In the genomic region with DNA sequence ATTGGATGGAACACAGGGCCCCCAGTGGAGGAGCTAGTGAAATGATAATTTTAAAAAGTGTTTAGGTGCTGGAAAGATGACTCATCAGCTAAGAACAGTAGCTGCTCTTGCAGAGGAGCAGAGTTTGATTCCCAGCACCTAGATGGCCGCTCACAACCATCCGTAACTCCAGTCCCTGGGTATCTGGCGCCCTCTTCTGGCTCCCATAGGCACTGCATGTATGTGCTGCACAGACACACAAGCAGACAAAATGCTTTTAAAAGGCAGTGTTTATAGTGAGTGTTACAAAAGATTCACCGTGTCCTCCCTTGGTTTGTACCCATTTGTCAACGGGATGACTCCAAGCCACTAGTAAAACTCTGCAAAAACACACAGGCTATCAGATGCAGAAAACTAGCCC, we compare ENCODE assay signal across 16 mouse cellular contexts.
DNase-seq lines count a peak whose midpoint lies in the region; ATAC-seq and TF ChIP-seq lines count a peak whose summit lies in the region.
"Had no signal": no experiment of that assay in that cellular context is flagged by ENCODE, and none has a peak within 500 bp of the region (broad histone marks: within the 10 kb centered on the region; RNA-seq: fewer than 3 reads in every experiment).

No protein-coding gene starts in this region.

- no peaks in the 10 kb centered on the region for H3K79me2 ChIP-seq in MEL (ENCODE audit: control insufficient read depth, insufficient read depth, low read length, poor library complexity)

- no peak overlapping the region for H3K4me2 ChIP-seq in hindbrain, postnatal 0 days (ENCODE audit: low read depth, low read length)
- no peak overlapping the region for H3K4me2 ChIP-seq in hindbrain, embryonic 12.5 days (replicated peaks)

- no peak overlapping the region for H3K27ac ChIP-seq in hindbrain, postnatal 0 days
- H3K27ac ChIP-seq in hindbrain, embryonic 12.5 days: no peak overlapping the region
- H3K27ac ChIP-seq in MEL (ENCODE audit: control insufficient read depth, low read depth, low read length): no peak overlapping the region
- H3K27ac ChIP-seq in hindbrain, embryonic 10.5 days: no peak overlapping the region
- H3K27ac ChIP-seq: embryonic facial prominence, embryonic 10.5 days; heart, embryonic 10.5 days had no signal

- H3K36me3 ChIP-seq in hindbrain, postnatal 0 days (ENCODE audit: insufficient read depth, low read length): no peaks in the 10 kb centered on the region
- no peaks in the 10 kb centered on the region for H3K36me3 ChIP-seq in hindbrain, embryonic 12.5 days
- no peaks in the 10 kb centered on the region for H3K36me3 ChIP-seq in MEL (ENCODE audit: control insufficient read depth in 1 of 2, insufficient read depth in 2 of 2, low read length in 2 of 2)
- H3K36me3 ChIP-seq in hindbrain, embryonic 10.5 days: no peaks in the 10 kb centered on the region
- H3K36me3 ChIP-seq: embryonic facial prominence, embryonic 10.5 days; heart, embryonic 10.5 days had no signal

- H3K9ac ChIP-seq in hindbrain, postnatal 0 days (replicated peaks; ENCODE audit: low read length): no peak overlapping the region
- H3K9ac ChIP-seq in hindbrain, embryonic 12.5 days: no peak overlapping the region
- no peak overlapping the region for H3K9ac ChIP-seq in MEL (ENCODE audit: control insufficient read depth, low read depth, low read length, poor library complexity, severe bottlenecking)

- peak; percentile 9 for TF ChIP-seq RAD21 in MEL (IDR thresholded peaks at IDR 0.05; ENCODE audit: low read depth, low read length)

- no peak for TF ChIP-seq POLR2A in lung, adult 2 months (IDR thresholded peaks at IDR 0.05; ENCODE audit: borderline replicate concordance, extremely low read depth, low read depth, low read length)
- no peak for TF ChIP-seq POLR2A in MEL (IDR thresholded peaks at IDR 0.05; ENCODE audit: control insufficient read depth in 1 of 2, insufficient read depth in 1 of 2, low read depth in 1 of 2, low read length in 2 of 2, poor library complexity in 1 of 2)

- no peak for ATAC-seq in hindbrain, postnatal 0 days
- no peak for ATAC-seq in hindbrain, embryonic 12.5 days (ENCODE audit: low FRiP score)
- ATAC-seq: activated CD4-positive, CD25-positive, alpha-beta regulatory T cell, adult 4 months; forebrain, embryonic 16.5 days had no signal

- H3K4me3 ChIP-seq in hindbrain, postnatal 0 days (ENCODE audit: low read length): no peak overlapping the region
- H3K4me3 ChIP-seq in hindbrain, embryonic 12.5 days: no peak overlapping the region
- H3K4me3 ChIP-seq in lung, adult 2 months (replicated peaks; ENCODE audit: extremely low read depth, low read depth, low read length): no peak overlapping the region
- no peak overlapping the region for H3K4me3 ChIP-seq in MEL (ENCODE audit: control insufficient read depth in 1 of 2, insufficient read depth in 1 of 2, low read depth in 2 of 2, low read length in 2 of 2)
- H3K4me3 ChIP-seq in hindbrain, embryonic 10.5 days: no peak overlapping the region
- H3K4me3 ChIP-seq: embryonic facial prominence, embryonic 10.5 days; erythroblast, embryonic 14.5 days; heart, embryonic 10.5 days had no signal

- no peak for TF ChIP-seq EP300 in MEL (IDR thresholded peaks at IDR 0.05; ENCODE audit: low read depth in 1 of 2, low read length in 2 of 2)

- no peaks in the 10 kb centered on the region for H3K9me3 ChIP-seq in hindbrain, postnatal 0 days (ENCODE audit: low read length)
- H3K9me3 ChIP-seq in hindbrain, embryonic 12.5 days (replicated peaks): no peaks in the 10 kb centered on the region
- no peaks in the 10 kb centered on the region for H3K9me3 ChIP-seq in MEL (replicated peaks; ENCODE audit: insufficient read depth, low read length)
- H3K9me3 ChIP-seq in hindbrain, embryonic 10.5 days: peaks cover 3% of the 10 kb centered on the region; the same call in 1 of the 2 replicates

- no peaks in the 10 kb centered on the region for H3K4me1 ChIP-seq in hindbrain, postnatal 0 days (ENCODE audit: insufficient read depth, low read length)
- H3K4me1 ChIP-seq in hindbrain, embryonic 12.5 days: no peaks in the 10 kb centered on the region
- H3K4me1 ChIP-seq in lung, adult 2 months (ENCODE audit: control insufficient read depth, insufficient read depth, low read length): no peaks in the 10 kb centered on the region
- H3K4me1 ChIP-seq in MEL (ENCODE audit: control insufficient read depth in 1 of 2, insufficient read depth in 2 of 2, low read length in 2 of 2): no peaks in the 10 kb centered on the region
- H3K4me1 ChIP-seq in hindbrain, embryonic 10.5 days (replicated peaks): no peaks in the 10 kb centered on the region

- DNase-seq in hindbrain, postnatal 0 days (ENCODE audit: low spot score): no peak
- no peak for DNase-seq in lung, adult 2 months
- DNase-seq in lung, postnatal 14 days: no peak
- no peak for DNase-seq in MEL (ENCODE audit: low read depth, low spot score)
- peak; percentile 8 for DNase-seq in induced T-regulatory cell, adult 2 months (ENCODE audit: low read depth)
- DNase-seq in hindbrain, embryonic 10.5 days (ENCODE audit: low spot score): no peak
- DNase-seq: adrenal gland, postnatal 36 days; cerebellum, postnatal 36 days; kidney, postnatal 36 days; left cerebral cortex, postnatal 4 days had no signal

- TF ChIP-seq CTCF in hindbrain, postnatal 0 days (IDR thresholded peaks at IDR 0.05; ENCODE audit: low read depth): peak; percentile 47
- peak; percentile 38 for TF ChIP-seq CTCF in lung, adult 2 months (IDR thresholded peaks at IDR 0.05; ENCODE audit: insufficient read depth, low read length)
- peak; percentile 22 to 36 (median 31) for TF ChIP-seq CTCF in MEL (IDR thresholded peaks at IDR 0.05 in 2 of 3, conservative IDR thresholded peaks at IDR 0.05 in 1 of 3; ENCODE audit: control insufficient read depth in 1 of 3, insufficient read depth in 1 of 3, low read depth in 2 of 3, low read length in 3 of 3, poor library complexity in 1 of 3, severe bottlenecking in 1 of 3)

- WGBS in hindbrain, postnatal 0 days: 95% methylated on average over 5 of the region's 5 CpGs
- 91% methylated on average over 5 of the region's 5 CpGs for WGBS in hindbrain, embryonic 12.5 days
- 96% methylated on average over 5 of the region's 5 CpGs for WGBS in lung, adult 2 months
- WGBS in hindbrain, embryonic 10.5 days: 89% methylated on average over 5 of the region's 5 CpGs

- no peaks in the 10 kb centered on the region for H3K27me3 ChIP-seq in hindbrain, postnatal 0 days (ENCODE audit: insufficient read depth, low read length)
- H3K27me3 ChIP-seq in hindbrain, embryonic 12.5 days: no peaks in the 10 kb centered on the region
- H3K27me3 ChIP-seq in MEL (ENCODE audit: control insufficient read depth in 1 of 2, insufficient read depth in 2 of 2, low read length in 2 of 2): no peaks in the 10 kb centered on the region
- H3K27me3 ChIP-seq in hindbrain, embryonic 10.5 days (ENCODE audit: insufficient read depth, poor library complexity, severe bottlenecking): no peaks in the 10 kb centered on the region

TF ChIP-seq in MEL, 35 proteins besides CTCF, POLR2A, EP300 and RAD21:
- TF ChIP-seq JUND (IDR thresholded peaks at IDR 0.05; ENCODE audit: low read depth, low read length) (no peak), SMC3 (IDR thresholded peaks at IDR 0.05; ENCODE audit: low read depth, low read length) (0 out of 2 replicates have a peak, but pooled peaks have one; percentile 14)
